ENCODE assay signal across 8 mouse cellular contexts in genomic region chr2:26139545-26140206, GRCm38 (mm10). TPM values are rescaled to one million over a fixed set of nuclear protein-coding genes. Genes with fewer than 3 reads are reported as not detected.
DNase-seq lines count a peak whose midpoint lies in the region; ATAC-seq and TF ChIP-seq lines count a peak whose summit lies in the region.

No protein-coding gene starts in this region.

- H3K4me3 ChIP-seq in heart, postnatal 0 days (ENCODE audit: low read depth, low read length), result peak overlapping the region; percentile 85
- peak overlapping the region; percentile 92 for H3K4me3 ChIP-seq in liver, embryonic 15.5 days (replicated peaks)
- peak overlapping the region; percentile 82 for H3K4me3 ChIP-seq in olfactory bulb, adult 2 months (ENCODE audit: insufficient read depth, low read depth, low read length)

- no peak for TF ChIP-seq CTCF in heart, postnatal 0 days (IDR thresholded peaks at IDR 0.05; ENCODE audit: low read depth)
- no peak for TF ChIP-seq CTCF in olfactory bulb, adult 2 months (IDR thresholded peaks at IDR 0.05; ENCODE audit: insufficient read depth, low read depth, low read length)

- peak overlapping the region; percentile 78 for H3K9ac ChIP-seq in heart, postnatal 0 days (replicated peaks; ENCODE audit: low read depth, low read length)
- H3K9ac ChIP-seq in liver, embryonic 15.5 days, result peak overlapping the region; percentile 92

- H3K27me3 ChIP-seq in heart, postnatal 0 days (ENCODE audit: control insufficient read depth, insufficient read depth, low read length), result no peaks in the 10 kb centered on the region
- H3K27me3 ChIP-seq in liver, embryonic 15.5 days, result no peaks in the 10 kb centered on the region

- peak overlapping the region; percentile 76 for H3K4me2 ChIP-seq in heart, postnatal 0 days (ENCODE audit: low read depth, low read length)
- peak overlapping the region; percentile 88 for H3K4me2 ChIP-seq in liver, embryonic 15.5 days

- H3K9me3 ChIP-seq in heart, postnatal 0 days (replicated peaks; ENCODE audit: control insufficient read depth, low read length), result no peaks in the 10 kb centered on the region
- H3K9me3 ChIP-seq in liver, embryonic 15.5 days (replicated peaks), result no peaks in the 10 kb centered on the region

- peaks cover 17% of the 10 kb centered on the region; the same call in 1 of the 2 replicates for H3K36me3 ChIP-seq in heart, postnatal 0 days (replicated peaks; ENCODE audit: control insufficient read depth, insufficient read depth, low read length)
- peaks cover 21% of the 10 kb centered on the region for H3K36me3 ChIP-seq in liver, embryonic 15.5 days (replicated peaks)

- H3K27ac ChIP-seq in heart, postnatal 0 days (ENCODE audit: low read depth), result peak overlapping the region; percentile 93
- H3K27ac ChIP-seq in liver, embryonic 15.5 days (replicated peaks), result peak overlapping the region; percentile 86
- peak overlapping the region; percentile 95 for H3K27ac ChIP-seq in olfactory bulb, adult 2 months (ENCODE audit: insufficient read depth, low read depth, low read length)

- 0 out of 2 replicates have a peak, but pooled peaks have one; percentile 16 for TF ChIP-seq POLR2A in olfactory bulb, adult 2 months (IDR thresholded peaks at IDR 0.05; ENCODE audit: insufficient read depth, low read depth, low read length)

- peaks cover 20% of the 10 kb centered on the region for H3K4me1 ChIP-seq in heart, postnatal 0 days (ENCODE audit: control insufficient read depth, insufficient read depth)
- peaks cover 50% of the 10 kb centered on the region for H3K4me1 ChIP-seq in liver, embryonic 15.5 days (replicated peaks)
- H3K4me1 ChIP-seq in olfactory bulb, adult 2 months (ENCODE audit: control insufficient read depth, insufficient read depth, low read length), result peaks cover 13% of the 10 kb centered on the region

- peak; percentile 68 for ATAC-seq in heart, postnatal 0 days (ENCODE audit: insufficient read depth, low read depth)
- ATAC-seq in liver, embryonic 15.5 days (ENCODE audit: insufficient read depth), result peak; percentile 75

- under 1% methylated on average over 51 of the region's 60 CpGs for WGBS in heart, postnatal 0 days
- WGBS in liver, embryonic 15.5 days (ENCODE audit: insufficient replicate concordance), result under 1% methylated on average over 60 of the region's 60 CpGs
- under 1% methylated on average over 60 of the region's 60 CpGs for WGBS in olfactory bulb, adult 2 months

- TF ChIP-seq EP300 in heart, postnatal 0 days (IDR thresholded peaks at IDR 0.05; ENCODE audit: low read depth), result no peak

- peak; percentile 77 for DNase-seq in cerebellum, adult 9-10 months
- no peak for DNase-seq in cerebellum, postnatal 10 days
- DNase-seq in urinary bladder, postnatal 14 days (ENCODE audit: low spot score), result peak; percentile 65
- no peak for DNase-seq in urinary bladder, postnatal 36 days (ENCODE audit: low spot score in 2 of 2)
- no peak for DNase-seq in heart, postnatal 0 days (ENCODE audit: low spot score)
- DNase-seq in adrenal gland, postnatal 10 days, result no peak

RNA-seq across cellular contexts. Expression of gene Nacc2, which starts 16.7 kb away (rescaled TPM):
- 6.8 and 20.6 TPM in 2 replicates for total RNA-seq in heart, postnatal 0 days (2014; rRNA removed; ENCODE audit: low replicate concordance)
- 5.4 and 6.9 TPM in 2 replicates for polyA plus RNA-seq in heart, postnatal 0 days (2015; fragmentation: Nextera tagmentation; extraction: Ambion mirVana)
- 3.4 and 4.3 TPM in 2 replicates for polyA plus RNA-seq in liver, embryonic 15.5 days (2015; fragmentation: Nextera tagmentation; extraction: Ambion mirVana)
- 71.7 TPM in 1 of 2 replicates, not detected in the other for polyA plus RNA-seq in olfactory bulb, adult 2 months (2012; ENCODE audit: insufficient read depth, insufficient read length, low replicate concordance, missing spikeins)
- 10 to 100 TPM; 19.9 to 31.0 TPM for total RNA-seq in adrenal gland, postnatal 10 days (2021)

Comparison
In these comparisons a context has a peak if more than half of its experiments do, and no peak if none do; other contexts are left out.
1. DNase-seq: peak in cerebellum, adult 9-10 months (single experiment) and urinary bladder, postnatal 14 days (single experiment); none in cerebellum, postnatal 10 days (0 of 2), urinary bladder, postnatal 36 days (0 of 2), heart, postnatal 0 days (single experiment) and adrenal gland, postnatal 10 days (single experiment).
2. Peak in every context shown above with its lines, with median percentiles within 50 percentile points of each other: H3K27ac ChIP-seq and H3K4me3 ChIP-seq.